Mouse (Mus musculus) macrophage (primary cell): ENCODE data around the gene Rere. TPM values are rescaled to one million over a fixed set of nuclear protein-coding genes. Genes with fewer than 3 reads are reported as not detected.
"Not testable (repeated sequence)": the region's sequence is repeated elsewhere in the genome, so short reads cannot be mapped to it uniquely, and the experiment has no call there.

ENCODE experiments used
- H3K27ac ChIP-seq: fragments of 350-480 bp; formaldehyde crosslinking; 2 replicates; pipeline ENCODE4 v1.9.0; 2021
- H3K36me3 ChIP-seq: fragments of 350-480 bp; formaldehyde crosslinking; 2 replicates; pipeline ENCODE4 v1.9.0; 2021; ENCODE audit errors: inconsistent target
- H3K4me3 ChIP-seq: fragments of 350-480 bp; formaldehyde crosslinking; 2 replicates; pipeline ENCODE4 v1.9.0; 2021; ENCODE audit errors: inconsistent target
- H3K79me2 ChIP-seq: fragments of 350-480 bp; formaldehyde crosslinking; 2 replicates; pipeline ENCODE4 v1.9.0; 2021; ENCODE audit errors: inconsistent target
- WGBS: methylation state at CpG from one replicate; pipeline ENCODE4 v1.1.7; 2026; ENCODE audit warnings: inconsistent platforms; ENCODE audit not compliant: missing documents; 5-methylcytosine and 5-hydroxymethylcytosine counted together
- polyA plus RNA-seq: library from polyadenylated mRNA; stranded (reverse); fragments of 250-400 nt; gene quantifications from 3 replicates; pipeline ENCODE4 v1.2.4, GENCODE M21; 2018; ENCODE audit warnings: inconsistent platforms

Rere gene
- polyA plus RNA-seq, 1 experiment from 2014 or later = 55.3 TPM

- Histone ChIP-seq H3K36me3 (no peaks in the 10 kb centered on the region), H3K27ac (no peak overlapping the region), H3K4me3 (no peak overlapping the region), H3K79me2 (no peaks in the 10 kb centered on the region)
- WGBS = 38% methylated on average over 4 of the region's 4 CpGs
These were observed 180.9 kb downstream of the Rere start for GRCm38 (mm10) chr4:150462367-150462766.

DNA sequence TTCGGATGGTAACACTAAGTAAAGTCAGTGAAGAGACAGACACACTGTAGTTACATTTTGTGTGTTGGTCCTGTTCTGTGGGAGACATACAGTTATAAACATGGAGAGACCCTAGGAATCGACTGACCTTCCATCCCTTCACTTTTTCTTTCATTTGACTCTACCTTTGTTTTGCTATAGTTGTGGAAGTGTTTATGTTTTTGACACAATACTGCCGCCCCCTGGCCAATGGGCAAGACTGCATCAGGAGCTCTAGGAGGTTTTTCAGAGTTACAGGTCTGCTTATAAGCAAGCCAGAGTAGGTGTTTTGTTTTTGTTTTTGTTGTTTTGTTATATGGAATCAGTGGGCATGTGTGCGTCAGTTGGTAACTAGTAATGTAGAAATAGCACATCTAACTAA is 184.3 kb downstream of the Rere start:
- Histone ChIP-seq H3K4me3 (no peak overlapping the region), H3K79me2 (no peaks in the 10 kb centered on the region), H3K27ac (no peak overlapping the region), H3K36me3 (no peaks in the 10 kb centered on the region)
- whole genome bisulfite sequencing = 54% methylated on average over 4 of the region's 4 CpGs

GRCm38 (mm10) chr4:150469274-150469673 is 187.8 kb downstream of the Rere start:
- 97% methylated on average over 10 of the region's 10 CpGs for WGBS
- Histone ChIP-seq H3K79me2 (no peaks in the 10 kb centered on the region), H3K4me3 (no peak overlapping the region), H3K36me3 (no peaks in the 10 kb centered on the region), H3K27ac (no peak overlapping the region)

DNA sequence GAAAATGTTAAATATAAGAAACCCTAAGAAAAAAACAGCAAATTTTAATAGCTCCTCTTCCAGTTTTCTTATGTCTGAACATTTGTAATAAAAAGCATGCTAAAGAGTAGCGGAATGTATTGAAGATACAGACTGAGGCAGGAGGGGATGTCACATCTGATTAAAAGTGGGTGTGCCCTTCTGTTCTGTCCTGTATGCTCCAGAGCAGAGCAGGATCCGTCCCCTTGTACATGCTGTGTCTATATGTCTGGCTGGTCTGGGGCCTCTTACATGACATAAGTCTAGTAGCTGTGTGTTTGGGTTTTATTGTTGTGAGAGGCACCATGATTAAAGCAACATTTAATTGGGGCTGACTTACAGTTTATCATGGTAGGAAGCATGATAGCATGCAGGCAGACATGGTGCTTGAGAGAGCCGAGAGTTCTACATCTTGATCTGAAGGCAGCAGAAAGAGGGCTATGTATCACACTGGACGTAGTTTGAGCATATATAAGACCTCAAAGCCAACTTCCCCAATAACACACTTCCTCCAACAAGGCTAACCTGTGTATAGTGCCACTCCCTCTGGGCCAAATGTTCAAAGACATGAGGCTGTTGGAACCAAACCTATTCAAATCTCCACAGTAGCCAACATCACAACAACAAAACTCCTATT is 189.4 kb downstream of the Rere start:
- no peak overlapping the region for H3K27ac ChIP-seq
- 89% methylated on average over 4 of the region's 4 CpGs for WGBS
- no peaks in the 10 kb centered on the region for H3K36me3 ChIP-seq
- H3K4me3 ChIP-seq = no peak overlapping the region
- no peaks in the 10 kb centered on the region for H3K79me2 ChIP-seq

DNA sequence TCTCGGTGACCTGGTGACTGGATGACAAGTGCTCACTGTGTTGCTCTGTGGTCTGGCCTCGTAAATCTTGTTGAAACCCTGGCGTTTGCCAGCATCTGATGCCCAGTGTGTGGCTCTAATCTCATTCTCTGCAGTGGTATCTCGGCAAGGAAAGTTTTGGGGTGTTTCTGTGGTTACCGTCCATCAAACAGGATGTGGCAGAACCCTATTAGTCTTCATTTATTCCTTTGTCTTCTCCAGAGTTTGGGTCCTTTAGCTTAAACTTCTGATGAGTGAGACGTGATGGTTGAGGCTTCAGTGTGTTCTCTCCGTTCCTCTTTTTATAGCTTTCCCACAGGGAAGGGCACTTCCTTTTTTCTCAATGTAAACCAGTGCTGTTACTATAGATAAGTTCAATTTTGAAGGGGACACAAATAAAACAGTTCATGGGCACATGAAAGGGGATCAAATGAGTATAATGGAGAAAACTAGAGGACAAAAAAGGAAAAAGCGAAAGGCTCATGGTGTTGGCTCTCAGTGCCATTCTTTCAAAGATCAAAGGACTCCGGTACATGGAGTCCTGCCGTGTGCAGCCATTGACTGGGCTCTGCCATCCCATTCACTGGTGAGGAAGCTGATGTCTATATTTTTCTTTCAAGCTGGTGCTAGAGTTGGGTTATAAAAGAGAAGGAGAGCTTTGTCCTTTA is 191.4 kb downstream of the Rere start:
- Histone ChIP-seq H3K27ac (peak overlapping the region; percentile 52), H3K36me3 (no peaks in the 10 kb centered on the region), H3K79me2 (no peaks in the 10 kb centered on the region), H3K4me3 (no peak overlapping the region)
- WGBS = 7% methylated on average over 10 of the region's 10 CpGs

DNA sequence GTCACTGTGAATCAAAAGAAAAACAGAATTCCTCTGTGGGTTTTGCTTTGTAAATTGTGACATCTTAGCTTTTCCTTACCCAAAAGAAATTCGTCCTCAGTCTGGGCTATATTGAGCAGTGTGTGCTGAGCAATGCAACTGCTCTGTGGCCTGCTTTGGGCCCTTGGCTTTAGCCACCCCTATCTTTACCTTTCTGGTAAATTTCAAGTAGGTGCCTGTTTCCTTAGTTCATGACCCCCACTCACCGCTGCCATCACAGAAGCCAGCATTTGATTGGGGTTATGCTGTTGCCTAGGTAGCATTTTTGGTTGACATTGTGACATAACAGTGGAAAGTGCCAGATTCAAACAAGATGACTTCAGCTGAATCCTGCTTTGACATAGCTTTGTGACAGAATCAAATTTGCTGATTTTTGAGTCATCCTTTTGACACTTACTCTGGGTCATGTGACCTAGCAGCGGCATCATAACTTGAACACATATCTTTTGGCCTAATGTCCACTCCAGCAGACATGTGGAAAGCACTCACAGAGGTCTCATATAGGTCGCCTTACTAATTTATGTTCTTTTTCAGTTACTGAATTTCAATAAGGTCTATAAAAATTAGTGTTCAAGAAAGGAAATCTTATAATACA is 192.1 kb downstream of the Rere start:
- Histone ChIP-seq H3K79me2 (no peaks in the 10 kb centered on the region), H3K4me3 (no peak overlapping the region), H3K27ac (peak overlapping the region; percentile 52), H3K36me3 (no peaks in the 10 kb centered on the region)
- 70% methylated on average over 4 of the region's 4 CpGs for WGBS

GRCm38 (mm10) chr4:150474086-150474485 is 192.6 kb downstream of the Rere start:
- WGBS = 91% methylated on average over 7 of the region's 7 CpGs
- Histone ChIP-seq H3K27ac (no peak overlapping the region), H3K79me2 (no peaks in the 10 kb centered on the region), H3K4me3 (no peak overlapping the region), H3K36me3 (no peaks in the 10 kb centered on the region)

GRCm38 (mm10) chr4:150476258-150476657 is 194.8 kb downstream of the Rere start:
- no peak overlapping the region for H3K4me3 ChIP-seq
- H3K79me2 ChIP-seq = no peaks in the 10 kb centered on the region
- WGBS = 50% methylated on average over 5 of the region's 5 CpGs
- H3K27ac ChIP-seq = no peak overlapping the region
- H3K36me3 ChIP-seq = no peaks in the 10 kb centered on the region

GRCm38 (mm10) chr4:150478006-150478405 is 196.6 kb downstream of the Rere start:
- Histone ChIP-seq H3K27ac (no peak overlapping the region), H3K79me2 (no peaks in the 10 kb centered on the region), H3K36me3 (no peaks in the 10 kb centered on the region), H3K4me3 (no peak overlapping the region)
- 94% methylated on average over 6 of the region's 6 CpGs for WGBS

GRCm38 (mm10) chr4:150483081-150483480 is 201.6 kb downstream of the Rere start:
- not testable (repeated sequence) for H3K4me3 ChIP-seq, H3K27ac ChIP-seq, H3K79me2 ChIP-seq, H3K36me3 ChIP-seq
- WGBS = 100% methylated on average over 1 of the region's 5 CpGs

- Histone ChIP-seq H3K27ac (peak overlapping the region; percentile 52), H3K79me2 (no peaks in the 10 kb centered on the region; the same call in 1 of the 2 replicates), H3K4me3 (no peak overlapping the region), H3K36me3 (no peaks in the 10 kb centered on the region)
- WGBS = 0% methylated on average over 2 of the region's 2 CpGs
These were observed 204.7 kb downstream of the Rere start for GRCm38 (mm10) chr4:150486097-150486496.

DNA sequence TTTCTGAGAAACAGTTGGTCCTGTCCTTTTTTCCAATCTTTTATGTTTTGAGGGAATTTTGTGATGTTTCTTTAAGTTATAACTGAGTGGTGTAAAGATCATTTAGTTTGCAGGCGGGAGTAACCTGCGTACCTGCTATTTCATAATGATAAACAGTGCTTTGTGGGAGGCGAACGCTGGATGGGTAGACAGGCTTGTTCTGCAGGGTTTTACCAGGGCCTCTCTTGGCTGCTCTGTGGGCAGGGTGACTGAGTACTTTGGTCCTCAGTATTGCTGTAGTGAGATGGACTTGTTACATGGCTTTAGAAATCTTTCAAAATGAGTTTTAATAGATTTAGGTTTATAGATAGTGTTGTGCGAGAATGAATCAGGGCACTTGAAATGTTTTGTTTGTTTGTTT is 205.7 kb downstream of the Rere start:
- Histone ChIP-seq H3K27ac (no peak overlapping the region), H3K4me3 (no peak overlapping the region), H3K36me3 (no peaks in the 10 kb centered on the region), H3K79me2 (no peaks in the 10 kb centered on the region; the same call in 1 of the 2 replicates)
- 87% methylated on average over 5 of the region's 5 CpGs for WGBS

DNA sequence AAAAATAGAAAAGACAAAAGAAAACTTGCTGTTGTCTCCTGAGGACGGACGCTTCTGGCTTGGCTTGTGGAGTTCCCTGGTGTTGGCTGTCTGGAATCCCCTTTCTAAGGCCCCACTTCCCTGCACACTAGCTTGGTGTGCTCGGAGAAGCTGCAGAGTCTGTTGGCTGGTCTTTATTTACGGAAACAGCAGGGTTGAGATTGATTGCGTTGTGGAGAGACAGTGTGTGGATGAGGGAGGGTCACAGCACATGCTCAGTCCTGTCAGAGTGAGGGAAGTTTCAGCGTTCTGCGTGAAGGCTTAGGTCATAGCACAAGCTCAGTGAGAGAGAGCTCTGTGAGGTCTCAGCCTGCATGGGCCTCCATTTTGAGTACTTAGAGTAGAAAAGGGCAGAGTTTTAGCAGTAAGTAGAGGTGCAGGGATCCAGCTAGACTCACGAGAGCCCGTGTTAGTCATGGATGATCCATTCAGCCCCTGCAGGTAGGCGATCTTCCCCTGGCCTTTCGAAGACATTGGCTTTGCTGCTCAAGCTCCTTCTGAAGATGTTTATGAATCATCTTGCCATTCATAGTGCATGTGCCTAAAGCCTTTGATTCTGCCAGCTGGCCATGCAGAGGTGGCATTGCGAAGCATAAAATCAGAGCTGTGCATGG is 206.8 kb downstream of the Rere start:
- Histone ChIP-seq H3K79me2 (no peaks in the 10 kb centered on the region; the same call in 1 of the 2 replicates), H3K27ac (peak overlapping the region; percentile 48), H3K36me3 (no peaks in the 10 kb centered on the region), H3K4me3 (peak overlapping the region; percentile 1; the same call in 1 of the 2 replicates)
- WGBS = 18% methylated on average over 12 of the region's 12 CpGs

DNA sequence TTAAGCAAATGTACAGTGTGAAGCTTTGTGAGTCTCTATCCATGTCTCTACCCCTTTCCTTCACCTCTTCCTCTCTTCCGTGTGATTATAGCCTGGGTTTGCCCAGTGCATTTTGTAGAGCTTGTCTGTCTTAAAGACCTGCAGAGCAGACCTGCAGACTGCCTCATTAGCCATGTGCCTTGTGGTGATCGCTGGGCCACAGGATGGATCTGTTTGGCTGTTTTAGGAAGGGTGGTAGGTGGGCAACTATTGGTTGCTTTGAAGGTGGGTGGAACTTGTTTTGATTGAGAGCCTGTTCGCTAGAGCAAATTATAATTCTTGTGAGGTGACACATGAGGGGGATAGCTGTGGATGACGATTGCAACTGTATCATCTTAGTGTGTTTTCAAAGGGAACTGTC is 207.3 kb downstream of the Rere start:
- H3K79me2 ChIP-seq = no peaks in the 10 kb centered on the region; the same call in 1 of the 2 replicates
- WGBS = 25% methylated on average over 4 of the region's 4 CpGs
- H3K4me3 ChIP-seq = peak overlapping the region; percentile 1; the same call in 1 of the 2 replicates
- H3K27ac ChIP-seq = peak overlapping the region; percentile 48
- H3K36me3 ChIP-seq = no peaks in the 10 kb centered on the region

- Histone ChIP-seq H3K79me2 (no peaks in the 10 kb centered on the region; the same call in 1 of the 2 replicates), H3K36me3 (no peaks in the 10 kb centered on the region), H3K27ac (no peak overlapping the region), H3K4me3 (no peak overlapping the region)
- WGBS = 2% methylated on average over 6 of the region's 6 CpGs
These were observed 208.6 kb downstream of the Rere start for GRCm38 (mm10) chr4:150490050-150490449.
